Mouse (Mus musculus): ENCODE data around the gene Elavl2. TPM values are rescaled to one million over a fixed set of nuclear protein-coding genes. Genes with fewer than 3 reads are reported as not detected.

The Elavl2 gene
- polyA plus RNA-seq, 1 experiment from 2014 or later, result 144 TPM

Small RNAs within 50 kb of the gene (microRNA-seq; reads per million reads assigned to microRNA genes)
- gene Mir6402, result not detected

Data from forebrain, embryonic 15.5 days (tissue).